Mouse (Mus musculus): ENCODE results near the gene Chst11.

Gene Chst11

GRCm38 (mm10) chr10:82984950-82985699, at the start of gene Chst11:
TSS of gene Chst11 (plus strand) at chr10:82985498.
- peak; percentile 41 for DNase-seq (ENCODE audit: low spot score)

GRCm38 (mm10) chr10:82935774-82936173, 49.5 kb upstream of the Chst11 start:
- DNase-seq (ENCODE audit: low spot score) = no peak

- DNase-seq (ENCODE audit: low spot score) = no peak
These were observed 31.9 kb upstream of the Chst11 start for GRCm38 (mm10) chr10:82953415-82953814.

- DNase-seq (ENCODE audit: low spot score) = no peak
These were observed 30.2 kb upstream of the Chst11 start for GRCm38 (mm10) chr10:82955117-82955516.

GRCm38 (mm10) chr10:82958218-82958761, 27.0 kb upstream of the Chst11 start:
- DNase-seq (ENCODE audit: low spot score) = no peak

GRCm38 (mm10) chr10:82959316-82959715, 26.0 kb upstream of the Chst11 start:
- DNase-seq (ENCODE audit: low spot score) = no peak

GRCm38 (mm10) chr10:82961302-82961701, 24.0 kb upstream of the Chst11 start:
- DNase-seq (ENCODE audit: low spot score) = no peak

- no peak for DNase-seq (ENCODE audit: low spot score)
These were observed 23.3 kb upstream of the Chst11 start for GRCm38 (mm10) chr10:82962018-82962417.

- DNase-seq (ENCODE audit: low spot score) = no peak
These were observed 22.8 kb upstream of the Chst11 start for GRCm38 (mm10) chr10:82962472-82963020.

GRCm38 (mm10) chr10:82964491-82964890, 20.8 kb upstream of the Chst11 start:
- DNase-seq (ENCODE audit: low spot score) = no peak

GRCm38 (mm10) chr10:82966672-82967071, 18.6 kb upstream of the Chst11 start:
- DNase-seq (ENCODE audit: low spot score) = no peak

GRCm38 (mm10) chr10:82969612-82970011, 15.7 kb upstream of the Chst11 start:
- no peak for DNase-seq (ENCODE audit: low spot score)

GRCm38 (mm10) chr10:82971549-82971948, 13.7 kb upstream of the Chst11 start:
- DNase-seq (ENCODE audit: low spot score) = no peak

GRCm38 (mm10) chr10:82974201-82974600, 11.1 kb upstream of the Chst11 start:
- no peak for DNase-seq (ENCODE audit: low spot score)

- DNase-seq (ENCODE audit: low spot score) = no peak
These were observed 10.6 kb upstream of the Chst11 start for GRCm38 (mm10) chr10:82974627-82975177.

- no peak for DNase-seq (ENCODE audit: low spot score)
These were observed 9.5 kb upstream of the Chst11 start for GRCm38 (mm10) chr10:82975806-82976205.

- no peak for DNase-seq (ENCODE audit: low spot score)
These were observed 3.0 kb upstream of the Chst11 start for GRCm38 (mm10) chr10:82982286-82982685.

- DNase-seq (ENCODE audit: low spot score) = peak; percentile 13
These were observed 418 bp downstream of the Chst11 start for GRCm38 (mm10) chr10:82985700-82986131.

- DNase-seq (ENCODE audit: low spot score) = no peak
These were observed 1.1 kb downstream of the Chst11 start for GRCm38 (mm10) chr10:82986251-82986992.

GRCm38 (mm10) chr10:82986993-82987349, 1.7 kb downstream of the Chst11 start:
- DNase-seq (ENCODE audit: low spot score) = no peak

GRCm38 (mm10) chr10:82987394-82987793, 2.1 kb downstream of the Chst11 start:
- no peak for DNase-seq (ENCODE audit: low spot score)

- no peak for DNase-seq (ENCODE audit: low spot score)
These were observed 4.2 kb downstream of the Chst11 start for GRCm38 (mm10) chr10:82989418-82990025.
